Mouse (Mus musculus): ENCODE measurements around the gene Lmbr1. TPM values are rescaled to one million over a fixed set of nuclear protein-coding genes. Genes with fewer than 3 reads are reported as not detected.

The Lmbr1 gene
- total RNA-seq, 2 experiments from 2014 or later: 25.8 to 29.2 TPM

Small RNAs within 50 kb of the gene (microRNA-seq; reads per million reads assigned to microRNA genes)
- 0 reads per million in 2 experiments for gene Gm23801

Other genes with a start within 250 kb of the Lmbr1 start
- gene Rnf32, start 182.4 kb downstream of the Lmbr1 start, total RNA-seq (2021): 10 to 100 TPM; 19.5 to 26.1 TPM
- gene Nom1, start 56.3 kb upstream of the Lmbr1 start, total RNA-seq (2021): 10 to 100 TPM; 19.9 to 28.3 TPM
- gene Mnx1, start 100.1 kb upstream of the Lmbr1 start, total RNA-seq (2021): not detected
- 10 to 100 TPM; 74.1 to 77.5 TPM for gene Ube3c, start 190.9 kb upstream of the Lmbr1 start, total RNA-seq (2021)

All from layer of hippocampus, postnatal 25 days (tissue).